Comparison of ENCODE assay signal across 8 mouse cellular contexts in the genomic region with DNA sequence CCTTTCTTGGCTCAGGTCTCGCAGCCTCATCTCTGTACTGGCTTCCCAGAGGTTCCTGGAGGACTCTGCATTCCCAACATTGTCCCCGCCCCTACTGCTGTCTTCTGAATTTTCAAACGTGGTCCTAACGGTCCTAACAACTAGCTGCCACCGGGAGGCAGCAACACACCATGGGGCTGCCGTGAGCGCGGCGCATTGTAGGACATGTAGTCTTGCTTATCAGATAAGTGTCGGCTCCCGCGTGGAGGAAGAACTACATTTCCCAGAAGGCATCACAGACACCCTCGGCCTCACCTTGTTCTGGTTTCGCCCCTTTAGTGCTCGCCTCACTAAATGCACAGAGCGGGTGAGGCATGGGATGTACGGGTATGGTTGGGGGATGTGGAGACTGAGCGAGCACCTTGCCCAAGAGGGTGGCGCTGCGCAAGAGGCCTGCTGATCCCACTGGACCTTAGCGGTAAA. TPM values are rescaled to one million over a fixed set of nuclear protein-coding genes. Genes with fewer than 3 reads are reported as not detected.
DNase-seq lines count a peak whose midpoint lies in the region; ATAC-seq and TF ChIP-seq lines count a peak whose summit lies in the region.

No protein-coding gene starts in this region.

- H3K9me3 ChIP-seq in ES-Bruce4 (replicated peaks; ENCODE audit: control insufficient read depth, insufficient read depth, low read length, poor library complexity, severe bottlenecking): no peaks in the 10 kb centered on the region
- no peaks in the 10 kb centered on the region for H3K9me3 ChIP-seq in forebrain, embryonic 13.5 days (replicated peaks)
- H3K9me3 ChIP-seq in liver, postnatal 0 days (ENCODE audit: low read length): no peaks in the 10 kb centered on the region
- H3K9me3 ChIP-seq in neural tube, embryonic 14.5 days (ENCODE audit: control insufficient read depth, low read length): no peaks in the 10 kb centered on the region

- H3K27ac ChIP-seq in ES-Bruce4 (ENCODE audit: insufficient read depth, low read length): no peak overlapping the region
- H3K27ac ChIP-seq in forebrain, embryonic 13.5 days: no peak overlapping the region
- H3K27ac ChIP-seq in liver, postnatal 0 days (ENCODE audit: low read depth): no peak overlapping the region
- H3K27ac ChIP-seq in neural tube, embryonic 14.5 days (ENCODE audit: low read depth, low read length): peak overlapping the region; percentile 81

- ATAC-seq in cerebellum, adult (ENCODE audit: insufficient number of reproducible peaks, low FRiP score, low TSS enrichment): peak; percentile 99
- ATAC-seq in forebrain, embryonic 13.5 days: peak; percentile 100
- ATAC-seq in liver, postnatal 0 days: peak; percentile 100
- peak; percentile 100 for ATAC-seq in neural tube, embryonic 14.5 days (ENCODE audit: low read depth)

- WGBS in forebrain, embryonic 13.5 days: under 1% methylated on average over 21 of the region's 21 CpGs
- WGBS in large intestine, adult 2 months: 1% methylated on average over 21 of the region's 21 CpGs
- WGBS in liver, postnatal 0 days (ENCODE audit: insufficient replicate concordance): under 1% methylated on average over 21 of the region's 21 CpGs
- WGBS in neural tube, embryonic 14.5 days: under 1% methylated on average over 21 of the region's 21 CpGs

- H3K4me1 ChIP-seq in ES-Bruce4 (ENCODE audit: control insufficient read depth, insufficient read depth, low read length): no peaks in the 10 kb centered on the region
- no peaks in the 10 kb centered on the region for H3K4me1 ChIP-seq in forebrain, embryonic 13.5 days
- no peaks in the 10 kb centered on the region for H3K4me1 ChIP-seq in liver, postnatal 0 days (ENCODE audit: insufficient read depth)
- no peaks in the 10 kb centered on the region for H3K4me1 ChIP-seq in neural tube, embryonic 14.5 days (ENCODE audit: control insufficient read depth, insufficient read depth, low read length)

- peak overlapping the region; percentile 65 for H3K4me2 ChIP-seq in forebrain, embryonic 13.5 days
- peak overlapping the region; percentile 69 for H3K4me2 ChIP-seq in liver, postnatal 0 days (ENCODE audit: low read depth, low read length)
- peak overlapping the region; percentile 48 for H3K4me2 ChIP-seq in neural tube, embryonic 14.5 days (ENCODE audit: low read depth, low read length)

- no peaks in the 10 kb centered on the region for H3K27me3 ChIP-seq in ES-Bruce4 (ENCODE audit: control insufficient read depth, insufficient read depth, low read length, poor library complexity, severe bottlenecking)
- H3K27me3 ChIP-seq in forebrain, embryonic 13.5 days: no peaks in the 10 kb centered on the region
- no peaks in the 10 kb centered on the region for H3K27me3 ChIP-seq in liver, postnatal 0 days (ENCODE audit: insufficient read depth, low read length)
- H3K27me3 ChIP-seq in neural tube, embryonic 14.5 days (ENCODE audit: control insufficient read depth, insufficient read depth, low read length): no peaks in the 10 kb centered on the region

- H3K4me3 ChIP-seq in ES-Bruce4 (ENCODE audit: low read depth, low read length): peak overlapping the region; percentile 57
- H3K4me3 ChIP-seq in forebrain, embryonic 13.5 days: peak overlapping the region; percentile 48
- H3K4me3 ChIP-seq in liver, postnatal 0 days (ENCODE audit: low read depth, low read length): peak overlapping the region; percentile 43
- H3K4me3 ChIP-seq in neural tube, embryonic 14.5 days (ENCODE audit: low read depth, low read length): peak overlapping the region; percentile 40

- TF ChIP-seq POLR2A in ES-Bruce4 (IDR thresholded peaks at IDR 0.05; ENCODE audit: insufficient read depth, low read length): peak; percentile 59

- no peaks in the 10 kb centered on the region for H3K36me3 ChIP-seq in ES-Bruce4 (ENCODE audit: control insufficient read depth, insufficient read depth, low read length, poor library complexity, severe bottlenecking)
- no peaks in the 10 kb centered on the region for H3K36me3 ChIP-seq in forebrain, embryonic 13.5 days (ENCODE audit: poor library complexity, severe bottlenecking)
- H3K36me3 ChIP-seq in liver, postnatal 0 days (replicated peaks; ENCODE audit: insufficient read depth, low read length): no peaks in the 10 kb centered on the region
- no peaks in the 10 kb centered on the region for H3K36me3 ChIP-seq in neural tube, embryonic 14.5 days (ENCODE audit: control insufficient read depth, insufficient read depth, low read length)

- peak; percentile 89 for TF ChIP-seq CTCF in ES-Bruce4 (IDR thresholded peaks at IDR 0.05; ENCODE audit: low read depth, low read length)
- peak; percentile 99 for TF ChIP-seq CTCF in liver, postnatal 0 days (IDR thresholded peaks at IDR 0.05; ENCODE audit: low read depth)

- DNase-seq in heart, postnatal 10 days: peak; percentile 94
- peak; percentile 79 for DNase-seq in large intestine, adult 2 months (ENCODE audit: low read depth, low spot score)
- DNase-seq in liver, postnatal 0 days: peak; percentile 89
- DNase-seq in testis, postnatal 10 days (ENCODE audit: low spot score): peak; percentile 89

- 0 out of 2 replicates have a peak, but pooled peaks have one; percentile 51 for TF ChIP-seq EP300 in ES-Bruce4 (IDR thresholded peaks at IDR 0.05; ENCODE audit: insufficient read depth, low read depth, low read length)
- TF ChIP-seq EP300 in liver, postnatal 0 days (IDR thresholded peaks at IDR 0.05; ENCODE audit: low read depth): no peak

- H3K9ac ChIP-seq in ES-Bruce4 (ENCODE audit: low read depth, poor library complexity, severe bottlenecking): no peak overlapping the region
- peak overlapping the region; percentile 68 for H3K9ac ChIP-seq in forebrain, embryonic 13.5 days
- H3K9ac ChIP-seq in liver, postnatal 0 days (replicated peaks): 0 out of 2 replicates have a peak overlapping the region, but pooled peaks have one; percentile 32
- peak overlapping the region; percentile 47 for H3K9ac ChIP-seq in neural tube, embryonic 14.5 days (replicated peaks; ENCODE audit: low read depth, low read length)

- intact Hi-C loops in heart, postnatal 10 days (cut with DNase I): loop anchor here (1.0 to 5.0 kb wide), 4 partner anchors 59 to 239 kb away; a partner anchor contains a TSS

RNA-seq across cellular contexts. Expression of a gene that starts 11.0 kb away (rescaled TPM):
- polyA plus RNA-seq in ES-Bruce4 (2011; ENCODE audit: insufficient read depth, insufficient read length, low read depth, missing spikeins): 4.2 and 6.3 TPM in 2 replicates
- polyA plus RNA-seq in forebrain, embryonic 13.5 days (2015; fragmentation: Nextera tagmentation; extraction: Ambion mirVana): 8.1 and 9.7 TPM in 2 replicates
- 1 to 10 TPM; 1.7 TPM for total RNA-seq in heart, postnatal 10 days (2021)
- 12.7 and 13.1 TPM in 2 replicates for polyA plus RNA-seq in large intestine, adult 2 months (2012; rRNA removed)
- 7.4 and 8.3 TPM in 2 replicates for polyA plus RNA-seq in liver, postnatal 0 days (2015; fragmentation: Nextera tagmentation; extraction: Ambion mirVana)
- polyA plus RNA-seq in neural tube, embryonic 14.5 days (2014; fragmentation: Nextera tagmentation; extraction: Ambion mirVana): 12.2 and 14.1 TPM in 2 replicates

RNA-seq across cellular contexts. Expression of a gene that starts 40.0 kb away (rescaled TPM):
- not detected in 2 replicates for polyA plus RNA-seq in ES-Bruce4 (2011; ENCODE audit: insufficient read depth, insufficient read length, low read depth, missing spikeins)
- polyA plus RNA-seq in forebrain, embryonic 13.5 days (2015; fragmentation: Nextera tagmentation; extraction: Ambion mirVana): 12.1 and 15.6 TPM in 2 replicates
- total RNA-seq in heart, postnatal 10 days (2021): 10 to 100 TPM; 12.9 to 16.5 TPM
- polyA plus RNA-seq in large intestine, adult 2 months (2012; rRNA removed): 109 and 121 TPM in 2 replicates
- polyA plus RNA-seq in liver, postnatal 0 days (2015; fragmentation: Nextera tagmentation; extraction: Ambion mirVana): 221 and 231 TPM in 2 replicates
- polyA plus RNA-seq in neural tube, embryonic 14.5 days (2014; fragmentation: Nextera tagmentation; extraction: Ambion mirVana): 23.3 and 39.9 TPM in 2 replicates

RNA-seq across cellular contexts. Expression of a gene that starts 46.1 kb away (rescaled TPM):
- not detected in 2 replicates for polyA plus RNA-seq in ES-Bruce4 (2011; ENCODE audit: insufficient read depth, insufficient read length, low read depth, missing spikeins)
- 0.88 TPM in 1 of 2 replicates, not detected in the other for polyA plus RNA-seq in forebrain, embryonic 13.5 days (2015; fragmentation: Nextera tagmentation; extraction: Ambion mirVana)
- total RNA-seq in heart, postnatal 10 days (2021): 1 to 10 TPM in 1 of 2 experiments, under 1 TPM in 1; 0.92 to 1.8 TPM
- polyA plus RNA-seq in large intestine, adult 2 months (2012; rRNA removed): 18.0 and 22.2 TPM in 2 replicates
- 17.4 and 17.6 TPM in 2 replicates for polyA plus RNA-seq in liver, postnatal 0 days (2015; fragmentation: Nextera tagmentation; extraction: Ambion mirVana)
- polyA plus RNA-seq in neural tube, embryonic 14.5 days (2014; fragmentation: Nextera tagmentation; extraction: Ambion mirVana): 1.1 TPM in 1 of 2 replicates, not detected in the other

RNA-seq across cellular contexts. Expression of a gene that starts 48.0 kb away (rescaled TPM):
- 4.1 TPM in 2 replicates for polyA plus RNA-seq in ES-Bruce4 (2011; ENCODE audit: insufficient read depth, insufficient read length, low read depth, missing spikeins)
- polyA plus RNA-seq in forebrain, embryonic 13.5 days (2015; fragmentation: Nextera tagmentation; extraction: Ambion mirVana): 1.3 and 1.6 TPM in 2 replicates
- total RNA-seq in heart, postnatal 10 days (2021): under 1 TPM; 0.29 to 0.45 TPM
- 8.6 and 9.0 TPM in 2 replicates for polyA plus RNA-seq in large intestine, adult 2 months (2012; rRNA removed)
- 1.7 and 2.3 TPM in 2 replicates for polyA plus RNA-seq in liver, postnatal 0 days (2015; fragmentation: Nextera tagmentation; extraction: Ambion mirVana)
- 2.5 and 3.1 TPM in 2 replicates for polyA plus RNA-seq in neural tube, embryonic 14.5 days (2014; fragmentation: Nextera tagmentation; extraction: Ambion mirVana)

RNA-seq across cellular contexts. Expression of a gene that starts 49.8 kb away (rescaled TPM):
- 5.6 and 7.3 TPM in 2 replicates for polyA plus RNA-seq in ES-Bruce4 (2011; ENCODE audit: insufficient read depth, insufficient read length, low read depth, missing spikeins)
- 24.2 and 24.7 TPM in 2 replicates for polyA plus RNA-seq in forebrain, embryonic 13.5 days (2015; fragmentation: Nextera tagmentation; extraction: Ambion mirVana)
- total RNA-seq in heart, postnatal 10 days (2021): 10 to 100 TPM; 15.1 to 15.8 TPM
- polyA plus RNA-seq in large intestine, adult 2 months (2012; rRNA removed): 12.1 and 13.9 TPM in 2 replicates
- 14.0 TPM in 2 replicates for polyA plus RNA-seq in liver, postnatal 0 days (2015; fragmentation: Nextera tagmentation; extraction: Ambion mirVana)
- 16.3 and 20.1 TPM in 2 replicates for polyA plus RNA-seq in neural tube, embryonic 14.5 days (2014; fragmentation: Nextera tagmentation; extraction: Ambion mirVana)

Comparison
In these comparisons a context has a peak if more than half of its experiments do, and no peak if none do; other contexts are left out.
1. RNA of a gene that starts 40.0 kb away (polyA plus RNA-seq): 221 to 231 TPM in liver, postnatal 0 days, 109 to 121 TPM in large intestine, adult 2 months, 23.3 to 39.9 TPM in neural tube, embryonic 14.5 days and 12.1 to 15.6 TPM in forebrain, embryonic 13.5 days; not detected in ES-Bruce4; every median in the first group is over 10 times any median in the second.
2. Peak in every context shown above with its lines, with median percentiles within 50 percentile points of each other: H3K4me3 ChIP-seq, ATAC-seq, H3K4me2 ChIP-seq and DNase-seq.